Mouse (Mus musculus): ENCODE data around the gene Wdr31. TPM values are rescaled to one million over a fixed set of nuclear protein-coding genes. Genes with fewer than 3 reads are reported as not detected.

Wdr31 gene
- polyA plus RNA-seq, 1 experiment from 2014 or later, result 2.6 TPM

DNA sequence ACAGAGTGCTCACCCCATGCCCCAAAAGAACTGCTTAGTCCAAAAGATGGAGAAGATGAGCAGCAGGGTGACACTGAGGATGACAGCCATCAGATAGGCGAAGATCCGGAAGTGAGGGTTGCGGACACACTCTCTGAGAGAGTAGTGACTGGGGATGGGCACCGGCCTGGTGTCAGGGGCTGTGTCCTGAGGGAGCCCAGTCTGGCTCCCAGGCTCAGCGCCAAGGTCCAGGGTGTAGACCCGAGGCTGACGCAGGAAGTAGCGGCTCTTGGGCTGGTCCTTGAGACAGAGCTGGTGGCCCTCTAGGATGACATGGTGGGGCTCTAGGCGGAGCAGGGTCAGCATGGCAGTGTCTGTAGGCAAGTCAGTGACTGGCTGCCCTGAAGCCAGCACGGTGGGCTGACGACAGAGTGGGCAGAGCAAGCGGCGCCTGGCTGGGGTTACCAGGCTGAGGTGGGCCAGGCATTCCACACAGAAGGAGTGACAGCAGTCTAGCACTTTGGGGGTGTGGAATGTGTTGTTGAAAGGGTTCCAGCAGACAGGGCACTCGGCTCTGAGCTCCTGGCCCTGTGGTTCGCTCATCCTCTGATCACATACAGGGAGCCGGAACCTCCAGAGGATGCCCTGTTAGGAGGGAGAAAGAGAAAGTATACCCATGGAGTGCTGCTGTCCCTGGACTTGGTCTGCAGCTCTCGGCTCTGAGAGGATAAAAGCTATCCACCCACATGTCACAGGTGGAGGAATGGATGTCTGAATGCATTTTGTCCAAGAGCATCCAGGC lies 42.5 kb downstream of the Wdr31 start:
- H3K9ac ChIP-seq (ENCODE audit: low read length), result no peak overlapping the region
- H3K4me3 ChIP-seq (ENCODE audit: control insufficient read depth in 1 of 2, insufficient read depth in 1 of 2, low read depth in 1 of 2, low read length in 2 of 2), result no peak overlapping the region
- H3K27me3 ChIP-seq (ENCODE audit: control insufficient read depth, insufficient read depth, low read length), result no peaks in the 10 kb centered on the region
- peaks cover 0 to 3% of the 10 kb centered on the region in 2 experiments; a peak in 1 of 4 replicates for H3K4me1 ChIP-seq (ENCODE audit: control insufficient read depth in 2 of 2, insufficient read depth in 2 of 2, low read length in 2 of 2)
- 55% methylated on average over 17 of the region's 17 CpGs for WGBS
- ATAC-seq (ENCODE audit: insufficient number of reproducible peaks, insufficient read depth, low FRiP score, low read depth), result no peak
- no peaks in the 10 kb centered on the region for H3K9me3 ChIP-seq (ENCODE audit: control insufficient read depth, low read length)
- H3K36me3 ChIP-seq (ENCODE audit: control insufficient read depth, insufficient read depth, low read length), result peaks cover 25% of the 10 kb centered on the region
- peak overlapping the region; percentile 34 for H3K4me2 ChIP-seq (ENCODE audit: low read length)
- no peak overlapping the region for H3K27ac ChIP-seq (replicated peaks in 1 of 2; ENCODE audit: control insufficient read depth in 1 of 2, insufficient read depth in 1 of 2, low read depth in 2 of 2, low read length in 2 of 2)

DNA sequence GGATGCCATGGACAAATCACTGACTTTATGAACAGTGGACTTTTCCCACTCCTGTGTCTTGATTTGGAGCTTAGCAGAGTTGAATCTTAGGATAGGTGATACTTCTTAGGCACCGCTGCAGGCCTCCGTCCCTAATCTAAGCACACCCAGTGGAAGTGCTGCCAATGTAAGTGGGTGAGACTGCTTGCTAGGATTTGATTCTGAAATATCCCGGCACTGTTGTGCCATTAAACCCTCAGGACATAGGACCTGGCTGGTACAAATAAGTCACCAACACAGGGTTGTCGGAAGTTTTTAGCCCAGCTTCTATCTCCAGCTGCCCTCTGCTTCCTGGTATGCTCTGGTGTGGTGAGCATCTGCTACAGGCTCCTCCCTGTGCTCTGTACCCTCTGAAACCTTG lies 44.8 kb downstream of the Wdr31 start:
- 80% methylated on average over 4 of the region's 4 CpGs for WGBS
- H3K4me2 ChIP-seq (ENCODE audit: low read length), result no peak overlapping the region
- no peaks in the 10 kb centered on the region for H3K27me3 ChIP-seq (ENCODE audit: control insufficient read depth, insufficient read depth, low read length)
- no peak overlapping the region for H3K27ac ChIP-seq (replicated peaks in 1 of 2; ENCODE audit: control insufficient read depth in 1 of 2, insufficient read depth in 1 of 2, low read depth in 2 of 2, low read length in 2 of 2)
- ATAC-seq (ENCODE audit: insufficient number of reproducible peaks, insufficient read depth, low FRiP score, low read depth), result no peak
- no peaks in the 10 kb centered on the region for H3K9me3 ChIP-seq (ENCODE audit: control insufficient read depth, low read length)
- H3K4me1 ChIP-seq (ENCODE audit: control insufficient read depth in 2 of 2, insufficient read depth in 2 of 2, low read length in 2 of 2), result peaks cover 0 to 3% of the 10 kb centered on the region in 2 experiments; a peak in 1 of 4 replicates
- peaks cover 48% of the 10 kb centered on the region for H3K36me3 ChIP-seq (ENCODE audit: control insufficient read depth, insufficient read depth, low read length)
- H3K4me3 ChIP-seq (ENCODE audit: control insufficient read depth in 1 of 2, insufficient read depth in 1 of 2, low read depth in 1 of 2, low read length in 2 of 2), result no peak overlapping the region
- no peak overlapping the region for H3K9ac ChIP-seq (ENCODE audit: low read length)

GRCm38 (mm10) chr4:62419091-62419490 lies 51.6 kb downstream of the Wdr31 start:
- H3K27me3 ChIP-seq (ENCODE audit: control insufficient read depth, insufficient read depth, low read length), result no peaks in the 10 kb centered on the region
- WGBS, result 96% methylated on average over 6 of the region's 6 CpGs

DNA sequence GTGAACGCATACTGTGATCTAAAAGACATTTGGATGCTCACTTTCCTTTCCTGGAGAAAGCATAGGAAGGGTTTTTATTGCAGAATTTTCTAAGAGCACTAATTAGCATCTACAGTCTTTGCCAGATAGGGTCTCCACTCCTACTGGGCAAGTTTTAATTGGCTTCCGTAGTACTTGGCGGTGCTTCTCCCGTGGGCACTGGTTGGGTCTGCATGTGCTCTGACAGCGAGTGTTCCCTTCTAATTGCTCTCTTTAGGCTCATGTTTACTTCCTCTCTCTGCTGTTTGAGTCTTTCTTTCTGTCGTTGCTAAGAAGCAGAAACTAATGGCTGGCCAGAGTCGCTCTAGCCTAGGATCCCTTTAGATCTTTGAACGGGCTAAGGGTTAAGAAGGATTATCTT lies 52.2 kb downstream of the Wdr31 start:
- 94% methylated on average over 8 of the region's 8 CpGs for WGBS
- no peak for ATAC-seq (ENCODE audit: insufficient number of reproducible peaks, insufficient read depth, low FRiP score, low read depth)
- H3K36me3 ChIP-seq (ENCODE audit: control insufficient read depth, insufficient read depth, low read length), result peaks cover 100% of the 10 kb centered on the region
- H3K4me1 ChIP-seq (ENCODE audit: control insufficient read depth in 2 of 2, insufficient read depth in 2 of 2, low read length in 2 of 2), result no peaks in the 10 kb centered on the region
- H3K4me2 ChIP-seq (ENCODE audit: low read length), result no peak overlapping the region
- H3K27me3 ChIP-seq (ENCODE audit: control insufficient read depth, insufficient read depth, low read length), result no peaks in the 10 kb centered on the region
- no peak overlapping the region for H3K9ac ChIP-seq (ENCODE audit: low read length)
- H3K27ac ChIP-seq (replicated peaks in 1 of 2; ENCODE audit: control insufficient read depth in 1 of 2, insufficient read depth in 1 of 2, low read depth in 2 of 2, low read length in 2 of 2), result no peak overlapping the region
- H3K9me3 ChIP-seq (ENCODE audit: control insufficient read depth, low read length), result no peaks in the 10 kb centered on the region
- H3K4me3 ChIP-seq (ENCODE audit: control insufficient read depth in 1 of 2, insufficient read depth in 1 of 2, low read depth in 1 of 2, low read length in 2 of 2), result no peak overlapping the region

More at GRCm38 (mm10) chr4:62419091-62419490, 51.6 kb downstream of the Wdr31 start:
- Histone ChIP-seq H3K9ac (ENCODE audit: low read length) (no peak overlapping the region), H3K27ac (replicated peaks in 1 of 2; ENCODE audit: control insufficient read depth in 1 of 2, insufficient read depth in 1 of 2, low read depth in 2 of 2, low read length in 2 of 2) (no peak overlapping the region), H3K36me3 (ENCODE audit: control insufficient read depth, insufficient read depth, low read length) (peaks cover 100% of the 10 kb centered on the region), H3K4me3 (ENCODE audit: control insufficient read depth in 1 of 2, insufficient read depth in 1 of 2, low read depth in 1 of 2, low read length in 2 of 2) (no peak overlapping the region), H3K9me3 (ENCODE audit: control insufficient read depth, low read length) (no peaks in the 10 kb centered on the region), H3K4me2 (ENCODE audit: low read length) (no peak overlapping the region), H3K4me1 (ENCODE audit: control insufficient read depth in 2 of 2, insufficient read depth in 2 of 2, low read length in 2 of 2) (no peaks in the 10 kb centered on the region)
- ATAC-seq (ENCODE audit: insufficient number of reproducible peaks, insufficient read depth, low FRiP score, low read depth), result no peak

DNA sequence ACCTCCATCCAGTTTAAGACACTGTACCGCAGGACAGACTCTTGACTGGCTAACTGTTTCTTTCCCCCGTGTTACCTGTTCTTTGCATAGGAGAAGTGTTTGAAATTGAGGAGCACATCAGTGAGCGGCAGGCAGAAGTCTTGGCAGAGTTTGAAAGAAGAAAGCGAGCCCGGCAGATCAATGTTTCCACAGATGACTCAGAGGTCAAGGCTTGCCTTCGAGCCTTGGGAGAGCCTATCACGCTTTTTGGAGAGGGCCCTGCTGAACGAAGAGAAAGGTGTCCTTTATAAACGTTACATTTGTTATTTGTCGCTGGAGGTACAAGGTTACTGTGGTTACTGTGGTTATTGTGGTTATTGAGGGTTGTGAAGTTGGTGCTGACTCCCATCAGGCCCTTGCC lies 59.1 kb downstream of the Wdr31 start:
- no peaks in the 10 kb centered on the region for H3K27me3 ChIP-seq (ENCODE audit: control insufficient read depth, insufficient read depth, low read length)
- peaks cover 63% of the 10 kb centered on the region for H3K36me3 ChIP-seq (ENCODE audit: control insufficient read depth, insufficient read depth, low read length)
- H3K9ac ChIP-seq (ENCODE audit: low read length), result no peak overlapping the region
- no peak overlapping the region for H3K27ac ChIP-seq (replicated peaks in 1 of 2; ENCODE audit: control insufficient read depth in 1 of 2, insufficient read depth in 1 of 2, low read depth in 2 of 2, low read length in 2 of 2)
- ATAC-seq (ENCODE audit: insufficient number of reproducible peaks, insufficient read depth, low FRiP score, low read depth), result no peak
- no peak overlapping the region for H3K4me2 ChIP-seq (ENCODE audit: low read length)
- WGBS, result 92% methylated on average over 10 of the region's 10 CpGs
- H3K4me3 ChIP-seq (ENCODE audit: control insufficient read depth in 1 of 2, insufficient read depth in 1 of 2, low read depth in 1 of 2, low read length in 2 of 2), result no peak overlapping the region
- H3K9me3 ChIP-seq (ENCODE audit: control insufficient read depth, low read length), result no peaks in the 10 kb centered on the region
- peaks cover 5 to 17% of the 10 kb centered on the region in 2 experiments for H3K4me1 ChIP-seq (ENCODE audit: control insufficient read depth in 2 of 2, insufficient read depth in 2 of 2, low read length in 2 of 2)

DNA sequence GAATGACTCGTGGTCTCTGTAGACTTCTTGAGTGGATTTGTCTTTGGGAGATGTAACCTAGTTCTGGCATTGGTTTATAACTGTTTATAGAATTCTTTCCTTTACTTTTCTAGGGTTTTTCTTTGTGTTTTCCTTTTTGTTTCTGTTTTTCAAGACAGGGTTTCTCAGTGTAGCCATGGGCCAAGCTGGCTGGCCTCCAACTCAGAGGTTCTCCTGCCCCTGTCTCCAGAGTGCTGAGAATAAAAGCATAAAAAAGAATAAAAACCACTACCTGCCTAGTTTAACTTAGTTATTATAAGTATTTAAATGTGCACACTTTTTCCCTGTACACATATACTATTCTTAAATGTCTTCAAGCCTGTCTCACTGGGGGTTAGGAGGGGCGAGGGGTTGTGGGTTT lies 60.4 kb downstream of the Wdr31 start:
- Histone ChIP-seq H3K27me3 (ENCODE audit: control insufficient read depth, insufficient read depth, low read length) (no peaks in the 10 kb centered on the region), H3K36me3 (ENCODE audit: control insufficient read depth, insufficient read depth, low read length) (peaks cover 51% of the 10 kb centered on the region), H3K4me2 (ENCODE audit: low read length) (peak overlapping the region; percentile 89), H3K9ac (ENCODE audit: low read length) (peak overlapping the region; percentile 21; the same call in 1 of the 2 replicates), H3K27ac (replicated peaks in 1 of 2; ENCODE audit: control insufficient read depth in 1 of 2, insufficient read depth in 1 of 2, low read depth in 2 of 2, low read length in 2 of 2) (no peak overlapping the region), H3K4me1 (ENCODE audit: control insufficient read depth in 2 of 2, insufficient read depth in 2 of 2, low read length in 2 of 2) (peaks cover 5 to 23% of the 10 kb centered on the region in 2 experiments), H3K4me3 (ENCODE audit: control insufficient read depth in 1 of 2, insufficient read depth in 1 of 2, low read depth in 1 of 2, low read length in 2 of 2) (peak overlapping the region in 1 of 2 experiments; percentile 81; a peak in 1 of 4 replicates), H3K9me3 (ENCODE audit: control insufficient read depth, low read length) (no peaks in the 10 kb centered on the region)
- ATAC-seq (ENCODE audit: insufficient number of reproducible peaks, insufficient read depth, low FRiP score, low read depth), result no peak
- 83% methylated on average over 2 of the region's 2 CpGs for WGBS

DNA sequence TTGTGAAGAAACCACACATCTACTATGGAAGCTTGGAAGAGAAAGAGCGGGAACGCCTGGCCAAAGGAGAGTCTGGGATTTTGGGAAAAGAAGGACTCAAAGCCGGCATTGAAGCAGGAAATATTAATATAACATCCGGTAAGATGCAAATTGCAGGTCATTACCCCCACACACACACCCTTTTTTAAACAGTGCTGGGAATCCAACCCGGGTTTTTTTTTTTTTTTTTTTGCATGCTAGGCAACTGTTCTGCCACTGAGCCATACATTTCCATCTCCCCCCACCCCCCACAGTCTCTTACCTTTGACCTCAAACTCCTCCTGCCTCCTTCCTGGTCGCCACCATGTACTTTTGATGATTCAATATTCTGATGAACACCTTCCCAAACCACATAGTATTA lies 61.1 kb downstream of the Wdr31 start:
- Histone ChIP-seq H3K27me3 (ENCODE audit: control insufficient read depth, insufficient read depth, low read length) (no peaks in the 10 kb centered on the region), H3K9ac (ENCODE audit: low read length) (peak overlapping the region; percentile 91), H3K36me3 (ENCODE audit: control insufficient read depth, insufficient read depth, low read length) (peaks cover 45% of the 10 kb centered on the region), H3K27ac (replicated peaks in 1 of 2; ENCODE audit: control insufficient read depth in 1 of 2, insufficient read depth in 1 of 2, low read depth in 2 of 2, low read length in 2 of 2) (peak overlapping the region; percentile 87 to 94; a peak in 2 of 4 replicates), H3K4me3 (ENCODE audit: control insufficient read depth in 1 of 2, insufficient read depth in 1 of 2, low read depth in 1 of 2, low read length in 2 of 2) (peak overlapping the region; percentile 81 to 95), H3K9me3 (ENCODE audit: control insufficient read depth, low read length) (no peaks in the 10 kb centered on the region), H3K4me1 (ENCODE audit: control insufficient read depth in 2 of 2, insufficient read depth in 2 of 2, low read length in 2 of 2) (peaks cover 5 to 23% of the 10 kb centered on the region in 2 experiments), H3K4me2 (ENCODE audit: low read length) (peak overlapping the region; percentile 89)
- WGBS, result 33% methylated on average over 6 of the region's 6 CpGs
- ATAC-seq (ENCODE audit: insufficient number of reproducible peaks, insufficient read depth, low FRiP score, low read depth), result no peak

All from heart, embryonic 14.5 days (tissue).